Mouse (Mus musculus): ENCODE measurements around the gene Cdk16. TPM values are rescaled to one million over a fixed set of nuclear protein-coding genes. Genes with fewer than 3 reads are reported as not detected.
"Not testable (repeated sequence)": the region's sequence is repeated elsewhere in the genome, so short reads cannot be mapped to it uniquely, and the experiment has no call there.

Cdk16 gene
- 112 and 120 TPM in 2 replicates for total RNA-seq (2015; ENCODE audit: low replicate concordance)
- 56.3 and 60.6 TPM in 2 replicates for total RNA-seq (2017; ENCODE audit: low replicate concordance)

GRCm38 (mm10) chrX:20687519-20688067 lies at the start of gene Cdk16:
TSS of gene Cdk16 (plus strand) at chrX:20687954.
- peak; percentile 93 for ATAC-seq (replicated peaks; ENCODE audit: low FRiP score, poor library complexity, severe bottlenecking)

DNA sequence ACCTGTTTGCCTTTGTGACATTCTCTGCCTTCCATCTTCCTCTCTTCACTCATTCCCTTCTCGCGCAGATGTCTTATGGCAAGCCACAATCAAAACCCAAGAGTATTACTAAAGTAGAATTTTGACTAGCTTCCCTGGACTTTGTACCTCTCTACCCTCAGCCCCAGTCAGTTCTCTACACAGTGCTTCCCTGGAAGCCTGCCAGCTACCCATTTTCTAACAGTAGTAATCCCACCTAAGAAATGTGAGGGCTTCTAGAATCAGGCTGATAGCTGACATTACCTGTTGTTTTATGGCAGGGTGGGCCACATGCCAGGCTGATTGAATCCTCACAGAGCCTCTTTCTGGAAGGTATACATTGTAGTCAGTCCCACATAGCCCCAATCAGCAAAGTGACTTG lies 49.6 kb upstream of the Cdk16 start:
- no peak for ATAC-seq (replicated peaks; ENCODE audit: low FRiP score, poor library complexity, severe bottlenecking)

DNA sequence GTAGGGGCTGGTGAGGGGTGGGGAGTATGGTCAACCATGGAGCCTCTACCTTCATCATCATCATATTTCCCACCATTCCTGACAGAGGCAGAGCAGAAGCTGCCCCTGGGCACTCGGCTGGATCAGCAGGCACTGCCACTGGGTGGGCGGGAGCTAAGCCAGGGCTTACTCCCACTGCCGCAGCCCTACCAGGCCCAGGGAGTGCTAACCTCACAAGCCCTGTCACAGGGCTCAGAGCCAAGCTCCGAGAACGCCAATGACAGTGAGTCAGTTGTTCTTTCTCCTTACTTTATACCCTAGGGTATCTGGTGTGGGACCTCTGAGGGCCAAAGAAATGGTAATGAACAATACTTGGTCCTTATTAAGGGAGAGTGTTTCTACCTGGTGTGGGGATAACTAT lies 43.0 kb upstream of the Cdk16 start:
- ATAC-seq (replicated peaks; ENCODE audit: low FRiP score, poor library complexity, severe bottlenecking), result no peak

- no peak for ATAC-seq (replicated peaks; ENCODE audit: low FRiP score, poor library complexity, severe bottlenecking)
These were observed 30.2 kb upstream of the Cdk16 start for GRCm38 (mm10) chrX:20657593-20657992.

- ATAC-seq (replicated peaks; ENCODE audit: low FRiP score, poor library complexity, severe bottlenecking), result peak; percentile 48
These were observed 29.6 kb upstream of the Cdk16 start, which contains the start of gene Uba1 for GRCm38 (mm10) chrX:20658026-20658652. TSS of gene Uba1 (plus strand) at chrX:20658326.

DNA sequence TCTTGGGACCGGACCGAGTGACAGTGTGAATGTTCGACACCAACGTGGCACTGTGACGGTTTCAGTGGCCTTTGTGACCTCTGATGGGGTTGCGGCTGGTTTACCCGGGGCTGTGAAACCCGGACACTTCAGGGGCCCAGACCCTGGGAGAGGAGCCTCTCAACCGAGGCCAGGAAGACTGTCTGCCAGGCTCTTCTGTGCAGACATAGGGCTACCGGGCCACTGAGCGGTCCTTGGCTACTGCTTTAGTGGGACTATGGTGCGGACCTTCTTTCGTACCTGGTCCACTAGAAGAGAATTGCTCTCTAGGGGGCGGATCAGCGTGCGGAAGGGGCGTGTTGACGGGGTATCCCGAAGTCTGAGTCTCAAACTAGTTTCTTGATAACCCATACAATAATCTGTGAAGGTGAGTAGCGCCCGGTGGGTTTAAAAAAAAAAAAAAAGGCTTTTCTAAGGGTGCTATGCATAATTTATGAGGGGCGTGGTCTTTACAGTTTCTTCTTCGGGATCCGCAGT lies 28.8 kb upstream of the Cdk16 start:
- ATAC-seq (replicated peaks; ENCODE audit: low FRiP score, poor library complexity, severe bottlenecking), result no peak

DNA sequence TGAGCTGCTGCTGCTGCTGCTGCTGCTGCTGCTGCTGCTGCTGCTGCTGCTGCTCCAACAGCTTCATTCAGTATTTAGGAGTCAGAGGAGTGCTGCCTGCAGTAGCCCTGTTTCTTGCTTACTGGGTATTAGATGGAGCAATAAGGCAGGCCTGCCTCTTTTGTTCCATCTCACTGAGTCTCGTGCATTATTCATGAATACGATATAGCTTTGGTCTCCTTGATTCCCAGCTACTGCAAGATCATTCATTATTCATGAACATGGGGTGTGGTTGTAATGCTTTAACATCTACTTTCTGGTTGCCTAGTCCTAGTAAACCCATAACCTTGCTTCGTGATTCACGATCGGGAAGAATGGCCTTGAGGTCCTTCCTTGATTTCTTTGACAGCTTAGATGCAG lies 25.4 kb upstream of the Cdk16 start:
- ATAC-seq (replicated peaks; ENCODE audit: low FRiP score, poor library complexity, severe bottlenecking), result no peak

GRCm38 (mm10) chrX:20662716-20663443 lies 24.9 kb upstream of the Cdk16 start:
- ATAC-seq (replicated peaks; ENCODE audit: low FRiP score, poor library complexity, severe bottlenecking), result peak; percentile 95

DNA sequence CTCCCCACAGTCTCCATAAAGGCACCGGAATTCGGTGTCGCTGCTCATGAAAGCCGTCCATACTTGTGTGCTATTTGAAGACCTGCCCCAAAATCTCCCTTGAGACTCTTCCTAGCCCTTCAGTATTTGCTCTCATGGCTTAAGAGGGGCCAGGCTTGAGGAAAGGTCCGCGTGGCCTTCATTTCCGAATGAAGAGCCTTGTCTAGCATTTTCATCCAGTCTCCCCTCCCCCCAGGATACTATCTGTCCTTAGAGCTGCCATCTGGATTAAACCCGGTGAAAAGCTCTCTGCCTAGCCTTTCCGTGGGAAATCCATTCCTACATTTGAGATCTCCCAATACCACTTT lies 24.3 kb upstream of the Cdk16 start:
- ATAC-seq (replicated peaks; ENCODE audit: low FRiP score, poor library complexity, severe bottlenecking), result no peak

DNA sequence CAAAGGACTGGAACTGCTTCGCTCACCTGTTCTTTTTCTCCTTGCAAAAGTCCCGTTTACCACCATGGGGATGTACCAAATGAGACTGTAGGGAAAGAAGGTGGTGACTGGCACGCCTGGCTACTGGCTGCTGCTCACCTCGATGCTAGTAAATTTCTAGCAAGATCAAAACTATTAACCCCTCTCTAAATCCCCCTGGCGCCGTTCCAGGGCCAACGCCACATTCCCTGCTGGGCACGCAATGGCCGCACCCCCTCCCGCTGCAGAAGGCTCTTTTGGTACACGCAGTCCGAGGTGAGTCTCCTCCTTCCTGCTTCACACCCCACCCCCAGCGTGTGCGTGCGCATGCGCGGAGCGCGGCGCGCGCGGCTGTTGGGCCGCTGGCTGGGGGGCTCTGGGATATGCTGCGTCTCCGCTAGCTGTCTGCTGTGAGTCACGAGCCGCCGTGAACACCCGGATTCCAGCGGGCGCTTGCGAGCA lies 354 bp downstream of the Cdk16 start:
- peak; percentile 84 for ATAC-seq (replicated peaks; ENCODE audit: low FRiP score, poor library complexity, severe bottlenecking)

- ATAC-seq (replicated peaks; ENCODE audit: low FRiP score, poor library complexity, severe bottlenecking), result peak; percentile 42
These were observed 861 bp downstream of the Cdk16 start for GRCm38 (mm10) chrX:20688615-20689014.

DNA sequence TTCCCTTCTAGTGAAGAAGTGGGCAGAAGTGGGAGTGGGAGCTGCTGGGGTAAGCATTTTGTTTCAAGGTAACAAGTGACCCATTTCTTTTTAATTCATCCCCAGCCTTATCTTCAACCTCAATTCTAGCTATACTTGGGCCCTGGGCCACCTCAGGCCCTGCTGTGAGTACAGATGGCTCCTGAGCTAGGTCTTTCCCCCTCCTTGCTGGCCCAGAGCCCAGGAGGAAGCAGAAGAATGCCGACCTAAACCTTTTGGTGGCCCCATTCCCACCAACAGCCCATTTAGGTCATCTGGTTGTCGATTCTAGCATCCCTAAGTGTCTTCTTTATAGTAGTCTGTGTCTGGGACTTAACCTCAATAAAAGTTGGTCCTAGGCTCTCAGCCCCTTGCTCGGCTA lies 3.8 kb downstream of the Cdk16 start:
- no peak for ATAC-seq (replicated peaks; ENCODE audit: low FRiP score, poor library complexity, severe bottlenecking)

DNA sequence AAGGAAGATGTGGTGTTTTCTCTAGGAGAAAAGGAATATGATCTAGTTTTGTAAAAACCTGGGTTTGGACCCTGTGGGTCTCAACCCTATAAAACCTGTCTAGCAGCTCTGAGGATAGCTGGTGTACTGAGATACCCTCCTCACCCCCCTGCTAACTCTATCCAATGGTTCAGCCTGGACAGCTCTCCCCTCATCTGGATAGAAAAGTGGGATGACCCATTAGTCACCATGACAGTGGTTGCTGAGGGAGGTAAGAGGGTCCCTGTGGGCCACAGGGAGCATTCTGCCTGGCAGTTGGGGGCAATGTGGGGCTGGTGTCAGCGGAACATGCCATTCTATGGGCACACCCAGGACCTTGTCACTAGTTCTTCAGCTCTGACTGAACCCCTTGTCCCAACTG lies 4.9 kb downstream of the Cdk16 start:
- no peak for ATAC-seq (replicated peaks; ENCODE audit: low FRiP score, poor library complexity, severe bottlenecking)

- ATAC-seq (replicated peaks; ENCODE audit: low FRiP score, poor library complexity, severe bottlenecking), result no peak
These were observed 8.1 kb downstream of the Cdk16 start for GRCm38 (mm10) chrX:20695842-20696241.

DNA sequence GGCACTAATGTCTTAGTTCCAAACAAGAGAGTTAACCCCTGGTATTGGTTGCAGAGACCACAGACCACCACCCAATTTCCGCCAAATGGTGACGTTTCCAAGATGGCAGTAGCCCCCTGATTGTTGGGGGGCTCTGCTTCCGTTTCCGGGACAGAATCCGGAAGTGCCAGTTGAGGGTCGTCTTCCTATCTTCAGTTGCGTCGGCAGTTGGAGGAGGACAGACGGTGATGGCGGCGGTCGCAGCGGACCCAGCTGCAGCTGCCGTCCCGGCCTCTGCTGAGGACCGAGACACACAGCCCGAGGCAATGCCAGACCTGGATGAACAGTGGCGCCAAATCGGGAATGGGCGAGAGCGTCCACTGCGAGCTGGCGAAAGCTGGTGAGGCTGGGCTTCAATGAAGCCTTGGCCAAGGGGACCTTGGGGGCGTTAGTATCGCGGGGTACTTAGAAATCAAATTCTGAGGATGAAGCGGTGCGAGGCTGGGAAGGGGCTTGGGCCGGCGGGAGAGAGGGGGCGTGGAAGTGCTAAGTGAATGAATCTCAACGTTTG lies 16.1 kb downstream of the Cdk16 start, which contains the start of gene Usp11:
TSS of gene Usp11 (plus strand) at position 166 of the 550 bp plus-strand sequence.
- peak; percentile 57 for ATAC-seq (replicated peaks; ENCODE audit: low FRiP score, poor library complexity, severe bottlenecking)

- peak; percentile 86 for ATAC-seq (replicated peaks; ENCODE audit: low FRiP score, poor library complexity, severe bottlenecking)
These were observed 16.7 kb downstream of the Cdk16 start for GRCm38 (mm10) chrX:20704295-20705082.

DNA sequence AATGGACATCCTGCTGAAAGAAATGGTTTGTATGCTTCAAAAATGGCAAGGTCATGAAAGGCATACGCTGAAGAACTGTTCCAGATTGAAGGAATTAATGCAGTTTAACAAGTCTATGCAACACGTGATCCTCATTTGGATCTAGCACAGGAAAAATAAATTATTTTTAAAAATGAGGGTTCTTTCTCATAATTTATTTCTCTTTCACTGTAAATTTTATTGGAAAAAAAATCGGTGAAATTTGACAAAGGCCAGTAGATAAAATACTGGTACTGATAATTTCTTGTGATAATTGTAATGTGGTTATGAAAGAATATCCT lies 17.3 kb downstream of the Cdk16 start:
- no peak for ATAC-seq (replicated peaks; ENCODE audit: low FRiP score, poor library complexity, severe bottlenecking)

DNA sequence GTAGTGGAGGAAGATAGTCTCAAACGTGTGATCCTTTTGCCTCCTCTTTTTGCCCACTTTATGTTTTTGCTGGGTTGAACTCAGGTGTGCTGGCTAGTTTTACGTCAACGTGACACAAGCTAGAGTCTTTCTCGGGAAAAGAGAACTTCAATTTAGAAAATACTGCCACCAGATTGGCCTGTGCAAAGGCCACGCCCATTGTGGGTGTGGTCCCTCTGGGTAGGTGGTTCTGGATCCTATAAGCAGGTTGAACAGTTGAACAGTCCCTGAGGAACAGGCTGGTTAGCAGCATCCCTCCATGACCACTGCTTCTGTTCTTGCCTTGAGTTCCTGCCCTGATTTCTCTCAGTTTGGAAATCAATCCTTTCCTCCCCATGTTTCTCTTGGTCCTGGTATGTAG lies 40.9 kb downstream of the Cdk16 start:
- no peak for ATAC-seq (replicated peaks; ENCODE audit: low FRiP score, poor library complexity, severe bottlenecking)

- not testable (repeated sequence) for ATAC-seq (replicated peaks; ENCODE audit: low FRiP score, poor library complexity, severe bottlenecking)
These were observed 42.3 kb downstream of the Cdk16 start for GRCm38 (mm10) chrX:20730048-20730447.

DNA sequence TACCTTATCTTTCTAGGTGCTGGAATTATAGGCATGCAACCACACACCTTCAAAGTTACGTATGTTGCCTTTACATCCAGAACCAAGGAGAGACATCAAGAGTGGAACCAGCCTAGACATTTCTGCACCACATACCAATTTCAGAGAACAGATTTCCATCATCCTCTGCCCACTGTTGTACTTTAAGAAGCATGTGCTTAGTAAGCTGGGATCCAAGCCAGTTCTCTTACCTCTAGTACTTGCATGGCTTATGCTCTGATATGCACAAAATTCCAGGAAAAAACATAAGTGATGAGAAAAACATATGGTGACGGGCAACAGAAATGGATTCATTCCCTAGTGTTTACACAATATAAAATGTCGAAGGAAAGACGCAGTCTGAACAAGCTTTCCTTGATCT lies 48.7 kb downstream of the Cdk16 start:
- ATAC-seq (replicated peaks; ENCODE audit: low FRiP score, poor library complexity, severe bottlenecking), result no peak

All from erythroid progenitor cell, adult 5-6 weeks (primary cell).